Comparison of ENCODE assay signal across 19 mouse cellular contexts in genomic region chr12:31784291-31784690, GRCm38 (mm10).
A peak's percentile ranks its signal among the peaks of the same experiment; 100 is the strongest.
DNase-seq lines count a peak whose midpoint lies in the region; ATAC-seq and TF ChIP-seq lines count a peak whose summit lies in the region.
"Had no signal": no experiment of that assay in that cellular context is flagged by ENCODE, and none has a peak within 500 bp of the region (broad histone marks: within the 10 kb centered on the region; RNA-seq: fewer than 3 reads in every experiment).

No protein-coding gene starts in this region.

- H3K4me2 ChIP-seq in midbrain, postnatal 0 days (ENCODE audit: low read depth, low read length, poor library complexity, severe bottlenecking) = no peak overlapping the region
- no peak overlapping the region for H3K4me2 ChIP-seq in midbrain, embryonic 13.5 days (replicated peaks)
- H3K4me2 ChIP-seq: embryonic facial prominence, embryonic 13.5 days; forebrain, embryonic 13.5 days; heart, embryonic 12.5 days; hindbrain, embryonic 15.5 days had no signal

- no peaks in the 10 kb centered on the region for H3K36me3 ChIP-seq in midbrain, postnatal 0 days (ENCODE audit: insufficient read depth, low read length)
- H3K36me3 ChIP-seq in midbrain, embryonic 13.5 days = no peaks in the 10 kb centered on the region
- H3K36me3 ChIP-seq: embryonic facial prominence, embryonic 13.5 days; heart, embryonic 12.5 days; hindbrain, embryonic 10.5 days; hindbrain, embryonic 15.5 days had no signal

- peak; percentile 18 for DNase-seq in cerebellum, adult 9-11 months
- no peak for DNase-seq in cerebellum, adult 8-10 months
- peak; percentile 17 for DNase-seq in midbrain, postnatal 0 days (ENCODE audit: low spot score)
- peak; percentile 28 to 59 for DNase-seq in cerebellum, postnatal 14 days
- no peak for DNase-seq in thymus, postnatal 10 days (ENCODE audit: low spot score in 2 of 2)
- no peak for DNase-seq in ovary, adult 18-20 months (ENCODE audit: low spot score)
- DNase-seq: adrenal gland, adult 2 months; adrenal gland, postnatal 25 days; forebrain, postnatal 0 days; gastrocnemius, postnatal 25 days; kidney, adult 8-10 months had no signal

- no peak for TF ChIP-seq CTCF in midbrain, postnatal 0 days (IDR thresholded peaks at IDR 0.05)

- no peak overlapping the region for H3K9ac ChIP-seq in midbrain, postnatal 0 days (replicated peaks; ENCODE audit: low read length, poor library complexity, severe bottlenecking)
- no peak overlapping the region for H3K9ac ChIP-seq in midbrain, embryonic 13.5 days (replicated peaks)
- H3K9ac ChIP-seq: embryonic facial prominence, embryonic 13.5 days; forebrain, embryonic 13.5 days; forebrain, postnatal 0 days; heart, embryonic 12.5 days; hindbrain, embryonic 15.5 days had no signal

- no peak for ATAC-seq in midbrain, postnatal 0 days (ENCODE audit: low FRiP score)
- no peak for ATAC-seq in midbrain, embryonic 13.5 days
- ATAC-seq: forebrain, embryonic 13.5 days; forebrain, postnatal 0 days; inflammation-experienced regulatory T-cells, adult 6 months; intestine, postnatal 0 days had no signal

- no peaks in the 10 kb centered on the region for H3K9me3 ChIP-seq in midbrain, postnatal 0 days (ENCODE audit: low read length)
- H3K9me3 ChIP-seq in midbrain, embryonic 13.5 days = no peaks in the 10 kb centered on the region
- H3K9me3 ChIP-seq: embryonic facial prominence, embryonic 13.5 days; forebrain, embryonic 13.5 days; heart, embryonic 12.5 days; hindbrain, embryonic 10.5 days; hindbrain, embryonic 15.5 days had no signal

- 68% methylated on average over 1 of the region's 1 CpGs for WGBS in midbrain, postnatal 0 days
- WGBS in midbrain, embryonic 13.5 days = 54% methylated on average over 1 of the region's 1 CpGs

- no peak overlapping the region for H3K4me3 ChIP-seq in midbrain, postnatal 0 days (ENCODE audit: low read depth, low read length)
- no peak overlapping the region for H3K4me3 ChIP-seq in midbrain, embryonic 13.5 days (replicated peaks)
- H3K4me3 ChIP-seq: embryonic facial prominence, embryonic 13.5 days; forebrain, embryonic 13.5 days; heart, embryonic 12.5 days; hindbrain, embryonic 10.5 days; hindbrain, embryonic 15.5 days had no signal

- no peaks in the 10 kb centered on the region for H3K4me1 ChIP-seq in midbrain, postnatal 0 days (ENCODE audit: insufficient read depth, low read length)
- H3K4me1 ChIP-seq in midbrain, embryonic 13.5 days (replicated peaks) = no peaks in the 10 kb centered on the region
- H3K4me1 ChIP-seq: embryonic facial prominence, embryonic 13.5 days; forebrain, embryonic 13.5 days; heart, embryonic 12.5 days; hindbrain, embryonic 10.5 days; hindbrain, embryonic 15.5 days had no signal

- no peak overlapping the region for H3K27ac ChIP-seq in midbrain, postnatal 0 days (ENCODE audit: low read depth, low read length)
- H3K27ac ChIP-seq in midbrain, embryonic 13.5 days = no peak overlapping the region
- H3K27ac ChIP-seq: embryonic facial prominence, embryonic 13.5 days; forebrain, embryonic 13.5 days; hindbrain, embryonic 10.5 days; hindbrain, embryonic 15.5 days had no signal

- H3K27me3 ChIP-seq in midbrain, postnatal 0 days (ENCODE audit: insufficient read depth, low read length) = no peaks in the 10 kb centered on the region
- no peaks in the 10 kb centered on the region for H3K27me3 ChIP-seq in midbrain, embryonic 13.5 days
- H3K27me3 ChIP-seq: embryonic facial prominence, embryonic 13.5 days; forebrain, embryonic 13.5 days; heart, embryonic 12.5 days; hindbrain, embryonic 15.5 days had no signal

Comparison
In these comparisons a context has a peak if more than half of its experiments do, and no peak if none do; other contexts are left out.
1. DNase-seq: peak in cerebellum, adult 9-11 months (single experiment), midbrain, postnatal 0 days (single experiment) and cerebellum, postnatal 14 days (2 of 2); none in cerebellum, adult 8-10 months (single experiment), thymus, postnatal 10 days (0 of 2) and ovary, adult 18-20 months (single experiment).